Mouse (Mus musculus): ENCODE measurements around the gene Bik. TPM values are rescaled to one million over a fixed set of nuclear protein-coding genes. Genes with fewer than 3 reads are reported as not detected.

The Bik gene
- 14.1 and 16.1 TPM in 2 replicates for polyA plus RNA-seq (2015; fragmentation: Nextera tagmentation; extraction: Ambion mirVana)

- under 1% methylated on average over 45 of the region's 45 CpGs for WGBS
- Histone ChIP-seq H3K9me3 (replicated peaks; ENCODE audit: low read length) (no peaks in the 10 kb centered on the region), H3K27ac (no peak within 1 kb of the TSS), H3K36me3 (ENCODE audit: insufficient read depth, low read length) (no peaks in the 10 kb centered on the region), H3K27me3 (ENCODE audit: insufficient read depth, low read length) (no peaks in the 10 kb centered on the region), H3K4me3 (replicated peaks; ENCODE audit: low read depth, low read length) (peak within 1 kb of the TSS; percentile 51), H3K9ac (ENCODE audit: low read depth, low read length) (peak within 1 kb of the TSS; percentile 56), H3K4me2 (ENCODE audit: low read length) (peak within 1 kb of the TSS; percentile 93), H3K4me1 (replicated peaks; ENCODE audit: insufficient read depth, low read length) (peaks cover 21% of the 10 kb centered on the region; the same call in 1 of the 2 replicates)
- DNase-seq (ENCODE audit: low spot score), result peak; percentile 65
- TF ChIP-seq CTCF (IDR thresholded peaks at IDR 0.05; ENCODE audit: low read depth), result no peak
- no peak for ATAC-seq (replicated peaks; ENCODE audit: low FRiP score, low read depth)
These were observed at the start of gene Bik for GRCm38 (mm10) chr15:83526424-83527091. Gene Bik, plus strand, starts transcription at chr15:83526862.

- ATAC-seq (replicated peaks; ENCODE audit: low FRiP score, low read depth) (0 out of 2 replicates have a peak, but pooled peaks have one; percentile 45), DNase-seq (ENCODE audit: low spot score) (no peak)
- no peak overlapping the region for H3K9ac ChIP-seq (ENCODE audit: low read depth, low read length)
- H3K4me2 ChIP-seq (ENCODE audit: low read length), result no peak overlapping the region
- no peak overlapping the region for H3K27ac ChIP-seq
- no peaks in the 10 kb centered on the region for H3K27me3 ChIP-seq (ENCODE audit: insufficient read depth, low read length)
- no peaks in the 10 kb centered on the region for H3K9me3 ChIP-seq (replicated peaks; ENCODE audit: low read length)
- no peak for TF ChIP-seq CTCF (IDR thresholded peaks at IDR 0.05; ENCODE audit: low read depth)
- no peak overlapping the region for H3K4me3 ChIP-seq (replicated peaks; ENCODE audit: low read depth, low read length)
- H3K4me1 ChIP-seq (replicated peaks; ENCODE audit: insufficient read depth, low read length), result no peaks in the 10 kb centered on the region
- no peaks in the 10 kb centered on the region for H3K36me3 ChIP-seq (ENCODE audit: insufficient read depth, low read length)
- 64% methylated on average over 3 of the region's 3 CpGs for WGBS
These were observed 48.6 kb upstream of the Bik start for GRCm38 (mm10) chr15:83478096-83478495.

- no peak for DNase-seq (ENCODE audit: low spot score)
- TF ChIP-seq CTCF (IDR thresholded peaks at IDR 0.05; ENCODE audit: low read depth), result no peak
- Histone ChIP-seq H3K9me3 (replicated peaks; ENCODE audit: low read length) (no peaks in the 10 kb centered on the region), H3K4me1 (replicated peaks; ENCODE audit: insufficient read depth, low read length) (no peaks in the 10 kb centered on the region), H3K4me2 (ENCODE audit: low read length) (no peak overlapping the region), H3K27ac (no peak overlapping the region), H3K4me3 (replicated peaks; ENCODE audit: low read depth, low read length) (no peak overlapping the region), H3K9ac (ENCODE audit: low read depth, low read length) (no peak overlapping the region), H3K27me3 (ENCODE audit: insufficient read depth, low read length) (no peaks in the 10 kb centered on the region), H3K36me3 (ENCODE audit: insufficient read depth, low read length) (no peaks in the 10 kb centered on the region)
- ATAC-seq (replicated peaks; ENCODE audit: low FRiP score, low read depth), result no peak
- WGBS, result 86% methylated on average over 4 of the region's 4 CpGs
These were observed 46.8 kb upstream of the Bik start for GRCm38 (mm10) chr15:83479818-83480217.

GRCm38 (mm10) chr15:83481236-83481780 lies 45.4 kb upstream of the Bik start:
- H3K4me1 ChIP-seq (replicated peaks; ENCODE audit: insufficient read depth, low read length), result no peaks in the 10 kb centered on the region

GRCm38 (mm10) chr15:83482645-83483224 lies 43.9 kb upstream of the Bik start:
- H3K9me3 ChIP-seq (replicated peaks; ENCODE audit: low read length), result no peaks in the 10 kb centered on the region
- 82% methylated on average over 8 of the region's 8 CpGs for WGBS
- H3K9ac ChIP-seq (ENCODE audit: low read depth, low read length), result no peak overlapping the region
- H3K4me2 ChIP-seq (ENCODE audit: low read length), result no peak overlapping the region
- H3K27me3 ChIP-seq (ENCODE audit: insufficient read depth, low read length), result no peaks in the 10 kb centered on the region
- no peaks in the 10 kb centered on the region for H3K4me1 ChIP-seq (replicated peaks; ENCODE audit: insufficient read depth, low read length)
- no peak for ATAC-seq (replicated peaks; ENCODE audit: low FRiP score, low read depth)
- 0 out of 2 replicates have a peak, but pooled peaks cover 3% of the 10 kb centered on the region for H3K36me3 ChIP-seq (ENCODE audit: insufficient read depth, low read length)
- no peak overlapping the region for H3K4me3 ChIP-seq (replicated peaks; ENCODE audit: low read depth, low read length)
- H3K27ac ChIP-seq, result no peak overlapping the region
- no peak for TF ChIP-seq CTCF (IDR thresholded peaks at IDR 0.05; ENCODE audit: low read depth)
- DNase-seq (ENCODE audit: low spot score), result no peak

More at GRCm38 (mm10) chr15:83481236-83481780, 45.4 kb upstream of the Bik start:
- Histone ChIP-seq H3K9me3 (replicated peaks; ENCODE audit: low read length) (no peaks in the 10 kb centered on the region), H3K27ac (no peak overlapping the region), H3K9ac (ENCODE audit: low read depth, low read length) (no peak overlapping the region), H3K36me3 (ENCODE audit: insufficient read depth, low read length) (0 out of 2 replicates have a peak, but pooled peaks cover 3% of the 10 kb centered on the region), H3K27me3 (ENCODE audit: insufficient read depth, low read length) (no peaks in the 10 kb centered on the region), H3K4me2 (ENCODE audit: low read length) (no peak overlapping the region), H3K4me3 (replicated peaks; ENCODE audit: low read depth, low read length) (no peak overlapping the region)
- ATAC-seq (replicated peaks; ENCODE audit: low FRiP score, low read depth) (no peak), DNase-seq (ENCODE audit: low spot score) (no peak)
- no peak for TF ChIP-seq CTCF (IDR thresholded peaks at IDR 0.05; ENCODE audit: low read depth)
- 57% methylated on average over 10 of the region's 10 CpGs for WGBS

GRCm38 (mm10) chr15:83483482-83483881 lies 43.2 kb upstream of the Bik start:
- no peaks in the 10 kb centered on the region for H3K9me3 ChIP-seq (replicated peaks; ENCODE audit: low read length)
- peak; percentile 61 for TF ChIP-seq CTCF (IDR thresholded peaks at IDR 0.05; ENCODE audit: low read depth)
- WGBS, result 36% methylated on average over 2 of the region's 2 CpGs
- DNase-seq (ENCODE audit: low spot score), result peak; percentile 42
- no peak overlapping the region for H3K4me3 ChIP-seq (replicated peaks; ENCODE audit: low read depth, low read length)
- H3K9ac ChIP-seq (ENCODE audit: low read depth, low read length), result no peak overlapping the region
- H3K4me2 ChIP-seq (ENCODE audit: low read length), result no peak overlapping the region
- H3K4me1 ChIP-seq (replicated peaks; ENCODE audit: insufficient read depth, low read length), result no peaks in the 10 kb centered on the region
- 0 out of 2 replicates have a peak, but pooled peaks cover 3% of the 10 kb centered on the region for H3K36me3 ChIP-seq (ENCODE audit: insufficient read depth, low read length)
- H3K27me3 ChIP-seq (ENCODE audit: insufficient read depth, low read length), result no peaks in the 10 kb centered on the region
- no peak for ATAC-seq (replicated peaks; ENCODE audit: low FRiP score, low read depth)
- no peak overlapping the region for H3K27ac ChIP-seq

All from kidney, postnatal 0 days (tissue).